Mouse (Mus musculus): Measurements from ENCODE around the gene Cd33. TPM values are rescaled to one million over a fixed set of nuclear protein-coding genes. Genes with fewer than 3 reads are reported as not detected.

The Cd33 gene
- total and polyA plus RNA-seq, 3 experiments, result not detected

- H3K4me3 ChIP-seq (ENCODE audit: control insufficient read depth in 1 of 2, insufficient read depth in 1 of 2, low read depth in 2 of 2, low read length in 2 of 2), result no peak overlapping the region
- TF ChIP-seq UBTF (IDR thresholded peaks at IDR 0.05; ENCODE audit: borderline replicate concordance, insufficient read depth, low read depth, low read length) (no peak), POLR2A (IDR thresholded peaks at IDR 0.05; ENCODE audit: control insufficient read depth in 1 of 2, insufficient read depth in 1 of 2, low read depth in 1 of 2, low read length in 2 of 2, poor library complexity in 1 of 2) (no peak), MAFK (IDR thresholded peaks at IDR 0.05; ENCODE audit: borderline replicate concordance, low read depth, low read length) (no peak)
- DNase-seq (ENCODE audit: low read depth, low spot score), result no peak
- H3K36me3 ChIP-seq (ENCODE audit: control insufficient read depth in 1 of 2, insufficient read depth in 2 of 2, low read length in 2 of 2), result no peaks in the 10 kb centered on the region
- no peaks in the 10 kb centered on the region for H3K79me2 ChIP-seq (ENCODE audit: control insufficient read depth, insufficient read depth, low read length, poor library complexity)
- no peaks in the 10 kb centered on the region for H3K27me3 ChIP-seq (ENCODE audit: control insufficient read depth in 1 of 2, insufficient read depth in 2 of 2, low read length in 2 of 2)
- H3K27ac ChIP-seq (ENCODE audit: control insufficient read depth, low read depth, low read length), result no peak overlapping the region
- H3K4me1 ChIP-seq (ENCODE audit: control insufficient read depth in 1 of 2, insufficient read depth in 2 of 2, low read length in 2 of 2), result no peaks in the 10 kb centered on the region
- no peak overlapping the region for H3K9ac ChIP-seq (ENCODE audit: control insufficient read depth, low read depth, low read length, poor library complexity, severe bottlenecking)
- no peaks in the 10 kb centered on the region for H3K9me3 ChIP-seq (replicated peaks; ENCODE audit: insufficient read depth, low read length)
Observed at GRCm38 (mm10) chr7:43476376-43476775, 67.9 kb downstream of the Cd33 start.

GRCm38 (mm10) chr7:43475706-43476105, 68.5 kb downstream of the Cd33 start:
- Histone ChIP-seq H3K9ac (ENCODE audit: control insufficient read depth, low read depth, low read length, poor library complexity, severe bottlenecking) (no peak overlapping the region), H3K36me3 (ENCODE audit: control insufficient read depth in 1 of 2, insufficient read depth in 2 of 2, low read length in 2 of 2) (no peaks in the 10 kb centered on the region)
- DNase-seq (ENCODE audit: low read depth, low spot score), result no peak

More at GRCm38 (mm10) chr7:43475706-43476105, 68.5 kb downstream of the Cd33 start:
- H3K4me3 ChIP-seq (ENCODE audit: control insufficient read depth in 1 of 2, insufficient read depth in 1 of 2, low read depth in 2 of 2, low read length in 2 of 2), result no peak overlapping the region
- H3K27ac ChIP-seq (ENCODE audit: control insufficient read depth, low read depth, low read length), result no peak overlapping the region
- no peaks in the 10 kb centered on the region for H3K27me3 ChIP-seq (ENCODE audit: control insufficient read depth in 1 of 2, insufficient read depth in 2 of 2, low read length in 2 of 2)
- H3K9me3 ChIP-seq (replicated peaks; ENCODE audit: insufficient read depth, low read length), result no peaks in the 10 kb centered on the region
- TF ChIP-seq CHD1 (IDR thresholded peaks at IDR 0.05; ENCODE audit: low read depth, low read length), result no peak
- TF ChIP-seq JUND (IDR thresholded peaks at IDR 0.05; ENCODE audit: low read depth, low read length), result no peak
- no peak for TF ChIP-seq TCF12 (IDR thresholded peaks at IDR 0.05; ENCODE audit: low read depth, low read length)
- TF ChIP-seq GABPA (IDR thresholded peaks at IDR 0.05; ENCODE audit: low read depth, low read length), result no peak
- H3K79me2 ChIP-seq (ENCODE audit: control insufficient read depth, insufficient read depth, low read length, poor library complexity), result no peaks in the 10 kb centered on the region
- H3K4me1 ChIP-seq (ENCODE audit: control insufficient read depth in 1 of 2, insufficient read depth in 2 of 2, low read length in 2 of 2), result no peaks in the 10 kb centered on the region

Other genes starting within 250 kb of the Cd33 start
- gene Zfp715, start 231.1 kb downstream of the Cd33 start, total RNA-seq (2012; rRNA removed), result 10.5 and 11.7 TPM in 2 replicates
- gene Zfp715, start 231.1 kb downstream of the Cd33 start, polyA plus RNA-seq (2012; ENCODE audit: insufficient read depth in 1 of 2, insufficient read length in 2 of 2, low read depth in 1 of 2, low replicate concordance in 2 of 2, missing spikeins in 1 of 2), result 1 to 10 TPM in 1 of 2 experiments, not detected in 1; 8.3 TPM
- 22.6 and 22.7 TPM in 2 replicates for gene Siglecf, start 193.1 kb downstream of the Cd33 start, total RNA-seq (2012; rRNA removed)
- 10 to 100 TPM in 1 of 2 experiments, not detected in 1; 26.7 TPM for gene Siglecf, start 193.1 kb downstream of the Cd33 start, polyA plus RNA-seq (2012; ENCODE audit: insufficient read depth in 1 of 2, insufficient read length in 2 of 2, low read depth in 1 of 2, low replicate concordance in 2 of 2, missing spikeins in 1 of 2)
- gene Siglecg, start 136.2 kb downstream of the Cd33 start, total RNA-seq (2012; rRNA removed), result not detected in 2 replicates
- not detected for gene Siglecg, start 136.2 kb downstream of the Cd33 start, polyA plus RNA-seq (2012; ENCODE audit: insufficient read depth in 1 of 2, insufficient read length in 2 of 2, low read depth in 1 of 2, low replicate concordance in 2 of 2, missing spikeins in 1 of 2)
- gene Lim2, start 116.8 kb downstream of the Cd33 start, total RNA-seq (2012; rRNA removed), result not detected in 2 replicates
- gene Lim2, start 116.8 kb downstream of the Cd33 start, polyA plus RNA-seq (2012; ENCODE audit: insufficient read depth in 1 of 2, insufficient read length in 2 of 2, low read depth in 1 of 2, low replicate concordance in 2 of 2, missing spikeins in 1 of 2), result not detected
- not detected in 2 replicates for gene Nkg7, start 107.4 kb downstream of the Cd33 start, total RNA-seq (2012; rRNA removed)
- not detected for gene Nkg7, start 107.4 kb downstream of the Cd33 start, polyA plus RNA-seq (2012; ENCODE audit: insufficient read depth in 1 of 2, insufficient read length in 2 of 2, low read depth in 1 of 2, low replicate concordance in 2 of 2, missing spikeins in 1 of 2)
- not detected in 2 replicates for gene Cldnd2, start 103.6 kb downstream of the Cd33 start, total RNA-seq (2012; rRNA removed)
- gene Cldnd2, start 103.6 kb downstream of the Cd33 start, polyA plus RNA-seq (2012; ENCODE audit: insufficient read depth in 1 of 2, insufficient read length in 2 of 2, low read depth in 1 of 2, low replicate concordance in 2 of 2, missing spikeins in 1 of 2), result not detected
- gene Etfb, start 100.3 kb downstream of the Cd33 start, total RNA-seq (2012; rRNA removed), result 174 and 177 TPM in 2 replicates
- gene Etfb, start 100.3 kb downstream of the Cd33 start, polyA plus RNA-seq (2012; ENCODE audit: insufficient read depth in 1 of 2, insufficient read length in 2 of 2, low read depth in 1 of 2, low replicate concordance in 2 of 2, missing spikeins in 1 of 2), result 100 to 1,000 TPM in 1 of 2 experiments, not detected in 1; 186 TPM
- gene Gm45233, start 100.3 kb downstream of the Cd33 start, total RNA-seq (2012; rRNA removed), result not detected in 2 replicates
- under 1 TPM in 1 of 2 experiments, not detected in 1; 0.42 TPM for gene Gm45233, start 100.3 kb downstream of the Cd33 start, polyA plus RNA-seq (2012; ENCODE audit: insufficient read depth in 1 of 2, insufficient read length in 2 of 2, low read depth in 1 of 2, low replicate concordance in 2 of 2, missing spikeins in 1 of 2)
- 0.08 and 0.10 TPM in 2 replicates for gene Vsig10l, start 81.3 kb downstream of the Cd33 start, total RNA-seq (2012; rRNA removed)
- gene Vsig10l, start 81.3 kb downstream of the Cd33 start, polyA plus RNA-seq (2012; ENCODE audit: insufficient read depth in 1 of 2, insufficient read length in 2 of 2, low read depth in 1 of 2, low replicate concordance in 2 of 2, missing spikeins in 1 of 2), result under 1 TPM in 1 of 2 experiments, not detected in 1; 0.65 TPM
- not detected in 2 replicates for gene Iglon5, start 54.4 kb downstream of the Cd33 start, total RNA-seq (2012; rRNA removed)
- not detected for gene Iglon5, start 54.4 kb downstream of the Cd33 start, polyA plus RNA-seq (2012; ENCODE audit: insufficient read depth in 1 of 2, insufficient read length in 2 of 2, low read depth in 1 of 2, low replicate concordance in 2 of 2, missing spikeins in 1 of 2)
- not detected in 2 replicates for gene 4931406B18Rik, start 38.5 kb downstream of the Cd33 start, total RNA-seq (2012; rRNA removed)
- gene 4931406B18Rik, start 38.5 kb downstream of the Cd33 start, polyA plus RNA-seq (2012; ENCODE audit: insufficient read depth in 1 of 2, insufficient read length in 2 of 2, low read depth in 1 of 2, low replicate concordance in 2 of 2, missing spikeins in 1 of 2), result not detected
- not detected in 2 replicates for gene Zfp658, start 17.8 kb upstream of the Cd33 start, total RNA-seq (2012; rRNA removed)
- not detected for gene Zfp658, start 17.8 kb upstream of the Cd33 start, polyA plus RNA-seq (2012; ENCODE audit: insufficient read depth in 1 of 2, insufficient read length in 2 of 2, low read depth in 1 of 2, low replicate concordance in 2 of 2, missing spikeins in 1 of 2)
- gene Zfp719, start 35.2 kb upstream of the Cd33 start, total RNA-seq (2012; rRNA removed), result 3.6 and 5.5 TPM in 2 replicates
- 1 to 10 TPM in 1 of 2 experiments, not detected in 1; 1.9 TPM for gene Zfp719, start 35.2 kb upstream of the Cd33 start, polyA plus RNA-seq (2012; ENCODE audit: insufficient read depth in 1 of 2, insufficient read length in 2 of 2, low read depth in 1 of 2, low replicate concordance in 2 of 2, missing spikeins in 1 of 2)
- 0.10 TPM in 1 of 2 replicates, not detected in the other for gene Zfp819, start 62.7 kb upstream of the Cd33 start, total RNA-seq (2012; rRNA removed)
- under 1 TPM in 1 of 2 experiments, not detected in 1; 0.06 TPM for gene Zfp819, start 62.7 kb upstream of the Cd33 start, polyA plus RNA-seq (2012; ENCODE audit: insufficient read depth in 1 of 2, insufficient read length in 2 of 2, low read depth in 1 of 2, low replicate concordance in 2 of 2, missing spikeins in 1 of 2)
- 0.08 and 0.13 TPM in 2 replicates for gene Ceacam18, start 90.3 kb upstream of the Cd33 start, total RNA-seq (2012; rRNA removed)
- gene Ceacam18, start 90.3 kb upstream of the Cd33 start, polyA plus RNA-seq (2012; ENCODE audit: insufficient read depth in 1 of 2, insufficient read length in 2 of 2, low read depth in 1 of 2, low replicate concordance in 2 of 2, missing spikeins in 1 of 2), result under 1 TPM in 1 of 2 experiments, not detected in 1; 0.04 TPM
- not detected in 2 replicates for gene Siglece, start 115.7 kb upstream of the Cd33 start, total RNA-seq (2012; rRNA removed)
- gene Siglece, start 115.7 kb upstream of the Cd33 start, polyA plus RNA-seq (2012; ENCODE audit: insufficient read depth in 1 of 2, insufficient read length in 2 of 2, low read depth in 1 of 2, low replicate concordance in 2 of 2, missing spikeins in 1 of 2), result under 1 TPM in 1 of 2 experiments, not detected in 1; 0.07 TPM
- gene Ctu1, start 127.6 kb upstream of the Cd33 start, total RNA-seq (2012; rRNA removed), result 12.4 and 17.2 TPM in 2 replicates
- 10 to 100 TPM in 1 of 2 experiments, not detected in 1; 15.6 TPM for gene Ctu1, start 127.6 kb upstream of the Cd33 start, polyA plus RNA-seq (2012; ENCODE audit: insufficient read depth in 1 of 2, insufficient read length in 2 of 2, low read depth in 1 of 2, low replicate concordance in 2 of 2, missing spikeins in 1 of 2)
- gene Klk14, start 146.0 kb upstream of the Cd33 start, total RNA-seq (2012; rRNA removed), result not detected in 2 replicates
- under 1 TPM in 1 of 2 experiments, not detected in 1; 0.13 TPM for gene Klk14, start 146.0 kb upstream of the Cd33 start, polyA plus RNA-seq (2012; ENCODE audit: insufficient read depth in 1 of 2, insufficient read length in 2 of 2, low read depth in 1 of 2, low replicate concordance in 2 of 2, missing spikeins in 1 of 2)
- gene Klk13, start 168.1 kb upstream of the Cd33 start, total RNA-seq (2012; rRNA removed), result not detected in 2 replicates
- not detected for gene Klk13, start 168.1 kb upstream of the Cd33 start, polyA plus RNA-seq (2012; ENCODE audit: insufficient read depth in 1 of 2, insufficient read length in 2 of 2, low read depth in 1 of 2, low replicate concordance in 2 of 2, missing spikeins in 1 of 2)
- gene Klk12, start 224.5 kb upstream of the Cd33 start, total RNA-seq (2012; rRNA removed), result not detected in 2 replicates
- not detected for gene Klk12, start 224.5 kb upstream of the Cd33 start, polyA plus RNA-seq (2012; ENCODE audit: insufficient read depth in 1 of 2, insufficient read length in 2 of 2, low read depth in 1 of 2, low replicate concordance in 2 of 2, missing spikeins in 1 of 2)
- not detected in 2 replicates for gene Klk11, start 230.2 kb upstream of the Cd33 start, total RNA-seq (2012; rRNA removed)
- gene Klk11, start 230.2 kb upstream of the Cd33 start, polyA plus RNA-seq (2012; ENCODE audit: insufficient read depth in 1 of 2, insufficient read length in 2 of 2, low read depth in 1 of 2, low replicate concordance in 2 of 2, missing spikeins in 1 of 2), result not detected
- gene Klk10, start 236.6 kb upstream of the Cd33 start, total RNA-seq (2012; rRNA removed), result not detected in 2 replicates
- gene Klk10, start 236.6 kb upstream of the Cd33 start, polyA plus RNA-seq (2012; ENCODE audit: insufficient read depth in 1 of 2, insufficient read length in 2 of 2, low read depth in 1 of 2, low replicate concordance in 2 of 2, missing spikeins in 1 of 2), result not detected
- not detected in 2 replicates for gene Klk9, start 247.5 kb upstream of the Cd33 start, total RNA-seq (2012; rRNA removed)
- not detected for gene Klk9, start 247.5 kb upstream of the Cd33 start, polyA plus RNA-seq (2012; ENCODE audit: insufficient read depth in 1 of 2, insufficient read length in 2 of 2, low read depth in 1 of 2, low replicate concordance in 2 of 2, missing spikeins in 1 of 2)